26 mouse cellular contexts compared by ENCODE assay signal in genomic region chr4:54739001-54739400, GRCm38 (mm10).
DNase-seq lines count a peak whose midpoint lies in the region; ATAC-seq and TF ChIP-seq lines count a peak whose summit lies in the region.
"Had no signal": no experiment of that assay in that cellular context is flagged by ENCODE, and none has a peak within 500 bp of the region (broad histone marks: within the 10 kb centered on the region; RNA-seq: fewer than 3 reads in every experiment).

No protein-coding gene starts in this region.

- no peaks in the 10 kb centered on the region for H3K4me1 ChIP-seq in lung, postnatal 0 days (ENCODE audit: insufficient read depth, low read depth, low read length)
- peaks cover 6% of the 10 kb centered on the region for H3K4me1 ChIP-seq in embryonic fibroblast, embryonic 13.5 days (ENCODE audit: control insufficient read depth, insufficient read depth, low read length)
- H3K4me1 ChIP-seq in kidney, embryonic 16.5 days (ENCODE audit: insufficient read depth, low read length) = no peaks in the 10 kb centered on the region
- H3K4me1 ChIP-seq: embryonic facial prominence, embryonic 12.5 days; forebrain, embryonic 13.5 days; heart, embryonic 13.5 days; hindbrain, embryonic 12.5 days; limb, embryonic 13.5 days; liver, embryonic 13.5 days; midbrain, embryonic 10.5 days had no signal

- no peak overlapping the region for H3K27ac ChIP-seq in lung, postnatal 0 days (ENCODE audit: low read length)
- peak overlapping the region; percentile 62; the same call in 1 of the 2 replicates for H3K27ac ChIP-seq in embryonic fibroblast, embryonic 13.5 days (ENCODE audit: insufficient read depth, low read length)
- no peak overlapping the region for H3K27ac ChIP-seq in kidney, embryonic 16.5 days (ENCODE audit: low read length)
- H3K27ac ChIP-seq: embryonic facial prominence, embryonic 12.5 days; forebrain, embryonic 13.5 days; heart, embryonic 13.5 days; hindbrain, embryonic 12.5 days; limb, embryonic 13.5 days; liver, embryonic 13.5 days; macrophage; midbrain, embryonic 10.5 days had no signal

- H3K4me3 ChIP-seq in lung, postnatal 0 days (ENCODE audit: low read depth, low read length) = no peak overlapping the region
- H3K4me3 ChIP-seq in embryonic fibroblast, embryonic 13.5 days (ENCODE audit: insufficient read depth, low read length) = no peak overlapping the region
- no peak overlapping the region for H3K4me3 ChIP-seq in kidney, embryonic 16.5 days (ENCODE audit: low read length)
- H3K4me3 ChIP-seq: embryonic facial prominence, embryonic 12.5 days; erythroblast, embryonic 14.5 days; forebrain, embryonic 13.5 days; heart, embryonic 13.5 days; hindbrain, embryonic 12.5 days; limb, embryonic 13.5 days; liver, embryonic 13.5 days; midbrain, embryonic 10.5 days had no signal

- no peak overlapping the region for H3K9ac ChIP-seq in lung, postnatal 0 days (replicated peaks; ENCODE audit: low read depth)
- no peak overlapping the region for H3K9ac ChIP-seq in kidney, embryonic 16.5 days (replicated peaks; ENCODE audit: low read length)
- H3K9ac ChIP-seq: embryonic facial prominence, embryonic 12.5 days; forebrain, embryonic 13.5 days; heart, embryonic 13.5 days; hindbrain, embryonic 12.5 days; limb, embryonic 13.5 days; liver, embryonic 13.5 days had no signal

- no peak overlapping the region for H3K4me2 ChIP-seq in lung, postnatal 0 days (replicated peaks; ENCODE audit: low read depth, low read length)
- H3K4me2 ChIP-seq in kidney, embryonic 16.5 days (replicated peaks; ENCODE audit: low read depth, low read length) = no peak overlapping the region
- H3K4me2 ChIP-seq: embryonic facial prominence, embryonic 12.5 days; forebrain, embryonic 13.5 days; heart, embryonic 13.5 days; hindbrain, embryonic 12.5 days; limb, embryonic 13.5 days; liver, embryonic 13.5 days had no signal

- TF ChIP-seq POLR2A in embryonic fibroblast, embryonic 13.5 days (IDR thresholded peaks at IDR 0.05; ENCODE audit: low read depth, low read length) = no peak

- ATAC-seq in lung, postnatal 0 days = peak; percentile 30; the same call in 1 of the 2 replicates
- no peak for ATAC-seq in kidney, embryonic 16.5 days (ENCODE audit: low FRiP score, low TSS enrichment)
- no peak for ATAC-seq in megakaryocyte-erythroid progenitor cell, adult 5-6 weeks (replicated peaks; ENCODE audit: low FRiP score, low TSS enrichment, poor library complexity, severe bottlenecking)
- ATAC-seq: forebrain, embryonic 13.5 days; intestine, postnatal 0 days; midbrain, embryonic 16.5 days had no signal

- no peak for TF ChIP-seq EP300 in lung, postnatal 0 days (IDR thresholded peaks at IDR 0.05)

- 41% methylated on average over 5 of the region's 5 CpGs for WGBS in lung, postnatal 0 days
- WGBS in kidney, embryonic 16.5 days = 65% methylated on average over 5 of the region's 5 CpGs

- H3K27me3 ChIP-seq in lung, postnatal 0 days (replicated peaks; ENCODE audit: insufficient read depth, low read length) = no peaks in the 10 kb centered on the region
- H3K27me3 ChIP-seq in kidney, embryonic 16.5 days (ENCODE audit: insufficient read depth, low read length) = no peaks in the 10 kb centered on the region
- H3K27me3 ChIP-seq: embryonic facial prominence, embryonic 12.5 days; forebrain, embryonic 13.5 days; heart, embryonic 13.5 days; hindbrain, embryonic 12.5 days; limb, embryonic 13.5 days; liver, embryonic 13.5 days had no signal

- DNase-seq in lung, postnatal 0 days (ENCODE audit: low spot score) = peak; percentile 8
- DNase-seq in lung, postnatal 10 days = no peak
- DNase-seq in Muller cell, postnatal 12 days (ENCODE audit: inconsistent ontology term) = peak; percentile 42
- DNase-seq in adrenal gland, adult 8-10 months = peak; percentile 10
- DNase-seq: cerebellum, adult 18-20 months; cerebellum, postnatal 14 days; gastrocnemius, postnatal 14 days; heart, adult 18-20 months; kidney, postnatal 10 days; liver, embryonic 13.5 days; lung, adult 2 months; right cerebral cortex, postnatal 25 days; spleen, adult 18-20 months had no signal

- no peaks in the 10 kb centered on the region for H3K9me3 ChIP-seq in lung, postnatal 0 days (ENCODE audit: low read length)
- H3K9me3 ChIP-seq in kidney, embryonic 16.5 days (ENCODE audit: low read length) = no peaks in the 10 kb centered on the region
- H3K9me3 ChIP-seq: embryonic facial prominence, embryonic 12.5 days; forebrain, embryonic 13.5 days; heart, embryonic 13.5 days; hindbrain, embryonic 12.5 days; limb, embryonic 13.5 days; liver, embryonic 13.5 days; midbrain, embryonic 10.5 days had no signal

- no peak for TF ChIP-seq CTCF in lung, postnatal 0 days (IDR thresholded peaks at IDR 0.05)
- TF ChIP-seq CTCF in embryonic fibroblast, embryonic 13.5 days (IDR thresholded peaks at IDR 0.05; ENCODE audit: borderline replicate concordance, insufficient read depth, low read length) = no peak

- no peaks in the 10 kb centered on the region for H3K36me3 ChIP-seq in lung, postnatal 0 days (ENCODE audit: insufficient read depth, low read length)
- no peaks in the 10 kb centered on the region for H3K36me3 ChIP-seq in kidney, embryonic 16.5 days (ENCODE audit: insufficient read depth, low read length)
- H3K36me3 ChIP-seq: embryonic facial prominence, embryonic 12.5 days; heart, embryonic 13.5 days; hindbrain, embryonic 12.5 days; limb, embryonic 13.5 days; liver, embryonic 13.5 days; midbrain, embryonic 10.5 days had no signal
